Mouse (Mus musculus): ENCODE data around the gene Rapgef2. TPM values are rescaled to one million over a fixed set of nuclear protein-coding genes. Genes with fewer than 3 reads are reported as not detected.
"Not testable (repeated sequence)": the region's sequence is repeated elsewhere in the genome, so short reads cannot be mapped to it uniquely, and the experiment has no call there.

The Rapgef2 gene
- polyA plus RNA-seq, 1 experiment from 2014 or later: 9.7 TPM

GRCm38 (mm10) chr3:79179499-79180053 lies 106.7 kb downstream of the Rapgef2 start:
- DNase-seq (ENCODE audit: low spot score): no peak
- no peak overlapping the region for H3K9ac ChIP-seq (ENCODE audit: low read length)
- ATAC-seq: no peak

GRCm38 (mm10) chr3:79178708-79179107 lies 107.6 kb downstream of the Rapgef2 start:
- WGBS: 78% methylated on average over 3 of the region's 3 CpGs
- peaks cover 9% of the 10 kb centered on the region; the same call in 1 of the 2 replicates for H3K4me1 ChIP-seq (ENCODE audit: control insufficient read depth, insufficient read depth, low read length)
- no peak overlapping the region for H3K4me3 ChIP-seq (ENCODE audit: low read depth, low read length)
- no peaks in the 10 kb centered on the region for H3K27me3 ChIP-seq (replicated peaks; ENCODE audit: control insufficient read depth, insufficient read depth, low read length)
- ATAC-seq (no peak), DNase-seq (ENCODE audit: low spot score) (no peak)
- no peaks in the 10 kb centered on the region for H3K36me3 ChIP-seq (ENCODE audit: control insufficient read depth, insufficient read depth, low read length)
- H3K27ac ChIP-seq (ENCODE audit: low read depth, low read length): no peak overlapping the region
- no peak overlapping the region for H3K9ac ChIP-seq (ENCODE audit: low read length)
- H3K4me2 ChIP-seq (ENCODE audit: low read length): no peak overlapping the region
- H3K9me3 ChIP-seq (replicated peaks; ENCODE audit: control insufficient read depth, low read length): no peaks in the 10 kb centered on the region

More at GRCm38 (mm10) chr3:79179499-79180053, 106.7 kb downstream of the Rapgef2 start:
- Histone ChIP-seq H3K9me3 (replicated peaks; ENCODE audit: control insufficient read depth, low read length) (no peaks in the 10 kb centered on the region), H3K4me1 (ENCODE audit: control insufficient read depth, insufficient read depth, low read length) (peaks cover 9% of the 10 kb centered on the region; the same call in 1 of the 2 replicates), H3K36me3 (ENCODE audit: control insufficient read depth, insufficient read depth, low read length) (no peaks in the 10 kb centered on the region), H3K27ac (ENCODE audit: low read depth, low read length) (no peak overlapping the region), H3K4me3 (ENCODE audit: low read depth, low read length) (no peak overlapping the region), H3K27me3 (replicated peaks; ENCODE audit: control insufficient read depth, insufficient read depth, low read length) (no peaks in the 10 kb centered on the region), H3K4me2 (ENCODE audit: low read length) (no peak overlapping the region)
- WGBS: 94% methylated on average over 2 of the region's 2 CpGs

GRCm38 (mm10) chr3:79178070-79178469 lies 108.2 kb downstream of the Rapgef2 start:
- Histone ChIP-seq H3K4me2 (ENCODE audit: low read length) (no peak overlapping the region), H3K27me3 (replicated peaks; ENCODE audit: control insufficient read depth, insufficient read depth, low read length) (no peaks in the 10 kb centered on the region), H3K9me3 (replicated peaks; ENCODE audit: control insufficient read depth, low read length) (no peaks in the 10 kb centered on the region), H3K4me1 (ENCODE audit: control insufficient read depth, insufficient read depth, low read length) (peaks cover 9% of the 10 kb centered on the region; the same call in 1 of the 2 replicates), H3K27ac (ENCODE audit: low read depth, low read length) (no peak overlapping the region), H3K36me3 (ENCODE audit: control insufficient read depth, insufficient read depth, low read length) (no peaks in the 10 kb centered on the region), H3K9ac (ENCODE audit: low read length) (no peak overlapping the region), H3K4me3 (ENCODE audit: low read depth, low read length) (no peak overlapping the region)
- 81% methylated on average over 6 of the region's 6 CpGs for WGBS
- ATAC-seq: no peak
- DNase-seq (ENCODE audit: low spot score): no peak

GRCm38 (mm10) chr3:79177136-79177870 lies 109.0 kb downstream of the Rapgef2 start:
- no peak for DNase-seq (ENCODE audit: low spot score)
- no peaks in the 10 kb centered on the region for H3K27me3 ChIP-seq (replicated peaks; ENCODE audit: control insufficient read depth, insufficient read depth, low read length)
- H3K4me3 ChIP-seq (ENCODE audit: low read depth, low read length): no peak overlapping the region
- no peak overlapping the region for H3K27ac ChIP-seq (ENCODE audit: low read depth, low read length)
- no peaks in the 10 kb centered on the region for H3K9me3 ChIP-seq (replicated peaks; ENCODE audit: control insufficient read depth, low read length)
- no peaks in the 10 kb centered on the region for H3K36me3 ChIP-seq (ENCODE audit: control insufficient read depth, insufficient read depth, low read length)
- ATAC-seq: no peak
- no peak overlapping the region for H3K4me2 ChIP-seq (ENCODE audit: low read length)
- no peak overlapping the region for H3K9ac ChIP-seq (ENCODE audit: low read length)
- peaks cover 9% of the 10 kb centered on the region; the same call in 1 of the 2 replicates for H3K4me1 ChIP-seq (ENCODE audit: control insufficient read depth, insufficient read depth, low read length)
- 90% methylated on average over 8 of the region's 8 CpGs for WGBS

- Histone ChIP-seq H3K4me3 (ENCODE audit: low read depth, low read length) (no peak overlapping the region), H3K36me3 (ENCODE audit: control insufficient read depth, insufficient read depth, low read length) (peaks cover 4% of the 10 kb centered on the region; the same call in 1 of the 2 replicates), H3K27me3 (replicated peaks; ENCODE audit: control insufficient read depth, insufficient read depth, low read length) (no peaks in the 10 kb centered on the region), H3K4me1 (ENCODE audit: control insufficient read depth, insufficient read depth, low read length) (no peaks in the 10 kb centered on the region), H3K4me2 (ENCODE audit: low read length) (no peak overlapping the region), H3K9me3 (replicated peaks; ENCODE audit: control insufficient read depth, low read length) (no peaks in the 10 kb centered on the region), H3K27ac (ENCODE audit: low read depth, low read length) (no peak overlapping the region), H3K9ac (ENCODE audit: low read length) (no peak overlapping the region)
- no peak for ATAC-seq
- DNase-seq (ENCODE audit: low spot score): no peak
- 88% methylated on average over 6 of the region's 6 CpGs for WGBS
These were observed 112.1 kb downstream of the Rapgef2 start for GRCm38 (mm10) chr3:79174168-79174567.

- no peaks in the 10 kb centered on the region for H3K4me1 ChIP-seq (ENCODE audit: control insufficient read depth, insufficient read depth, low read length)
- H3K27ac ChIP-seq (ENCODE audit: low read depth, low read length): no peak overlapping the region
- DNase-seq (ENCODE audit: low spot score) (no peak), ATAC-seq (no peak)
- H3K4me2 ChIP-seq (ENCODE audit: low read length): no peak overlapping the region
- H3K9me3 ChIP-seq (replicated peaks; ENCODE audit: control insufficient read depth, low read length): no peaks in the 10 kb centered on the region
- no peak overlapping the region for H3K4me3 ChIP-seq (ENCODE audit: low read depth, low read length)
- 95% methylated on average over 5 of the region's 5 CpGs for WGBS
- no peaks in the 10 kb centered on the region for H3K27me3 ChIP-seq (replicated peaks; ENCODE audit: control insufficient read depth, insufficient read depth, low read length)
- H3K9ac ChIP-seq (ENCODE audit: low read length): no peak overlapping the region
- H3K36me3 ChIP-seq (ENCODE audit: control insufficient read depth, insufficient read depth, low read length): peaks cover 4% of the 10 kb centered on the region; the same call in 1 of the 2 replicates
These were observed 113.0 kb downstream of the Rapgef2 start for GRCm38 (mm10) chr3:79173291-79173690.

GRCm38 (mm10) chr3:79171146-79171545 lies 115.2 kb downstream of the Rapgef2 start:
- not testable (repeated sequence) for H3K4me2 ChIP-seq (ENCODE audit: low read length); H3K4me1 ChIP-seq (ENCODE audit: control insufficient read depth, insufficient read depth, low read length); H3K9me3 ChIP-seq (replicated peaks; ENCODE audit: control insufficient read depth, low read length); H3K9ac ChIP-seq (ENCODE audit: low read length); H3K27ac ChIP-seq (ENCODE audit: low read depth, low read length); H3K27me3 ChIP-seq (replicated peaks; ENCODE audit: control insufficient read depth, insufficient read depth, low read length); DNase-seq (ENCODE audit: low spot score); H3K36me3 ChIP-seq (ENCODE audit: control insufficient read depth, insufficient read depth, low read length); H3K4me3 ChIP-seq (ENCODE audit: low read depth, low read length); ATAC-seq
- 92% methylated on average over 8 of the region's 8 CpGs for WGBS

GRCm38 (mm10) chr3:79168168-79168827 lies 118.0 kb downstream of the Rapgef2 start:
- H3K9me3 ChIP-seq (replicated peaks; ENCODE audit: control insufficient read depth, low read length): no peaks in the 10 kb centered on the region
- H3K27me3 ChIP-seq (replicated peaks; ENCODE audit: control insufficient read depth, insufficient read depth, low read length): no peaks in the 10 kb centered on the region
- H3K4me2 ChIP-seq (ENCODE audit: low read length): no peak overlapping the region
- H3K9ac ChIP-seq (ENCODE audit: low read length): no peak overlapping the region
- ATAC-seq (no peak), DNase-seq (ENCODE audit: low spot score) (no peak)
- peaks cover 4% of the 10 kb centered on the region; the same call in 1 of the 2 replicates for H3K36me3 ChIP-seq (ENCODE audit: control insufficient read depth, insufficient read depth, low read length)
- no peak overlapping the region for H3K4me3 ChIP-seq (ENCODE audit: low read depth, low read length)
- no peak overlapping the region for H3K27ac ChIP-seq (ENCODE audit: low read depth, low read length)
- no peaks in the 10 kb centered on the region for H3K4me1 ChIP-seq (ENCODE audit: control insufficient read depth, insufficient read depth, low read length)
- 75% methylated on average over 2 of the region's 2 CpGs for WGBS

- 76% methylated on average over 2 of the region's 2 CpGs for WGBS
- peaks cover 4% of the 10 kb centered on the region; the same call in 1 of the 2 replicates for H3K36me3 ChIP-seq (ENCODE audit: control insufficient read depth, insufficient read depth, low read length)
- no peaks in the 10 kb centered on the region for H3K9me3 ChIP-seq (replicated peaks; ENCODE audit: control insufficient read depth, low read length)
- H3K4me1 ChIP-seq (ENCODE audit: control insufficient read depth, insufficient read depth, low read length): no peaks in the 10 kb centered on the region
- no peak overlapping the region for H3K27ac ChIP-seq (ENCODE audit: low read depth, low read length)
- H3K4me2 ChIP-seq (ENCODE audit: low read length): no peak overlapping the region
- H3K9ac ChIP-seq (ENCODE audit: low read length): no peak overlapping the region
- H3K4me3 ChIP-seq (ENCODE audit: low read depth, low read length): no peak overlapping the region
- ATAC-seq (no peak), DNase-seq (ENCODE audit: low spot score) (no peak)
- H3K27me3 ChIP-seq (replicated peaks; ENCODE audit: control insufficient read depth, insufficient read depth, low read length): no peaks in the 10 kb centered on the region
These were observed 118.7 kb downstream of the Rapgef2 start for GRCm38 (mm10) chr3:79167586-79167985.

Measured in forebrain, embryonic 14.5 days (tissue).